8 mouse cellular contexts compared by ENCODE assay signal in the genomic region with DNA sequence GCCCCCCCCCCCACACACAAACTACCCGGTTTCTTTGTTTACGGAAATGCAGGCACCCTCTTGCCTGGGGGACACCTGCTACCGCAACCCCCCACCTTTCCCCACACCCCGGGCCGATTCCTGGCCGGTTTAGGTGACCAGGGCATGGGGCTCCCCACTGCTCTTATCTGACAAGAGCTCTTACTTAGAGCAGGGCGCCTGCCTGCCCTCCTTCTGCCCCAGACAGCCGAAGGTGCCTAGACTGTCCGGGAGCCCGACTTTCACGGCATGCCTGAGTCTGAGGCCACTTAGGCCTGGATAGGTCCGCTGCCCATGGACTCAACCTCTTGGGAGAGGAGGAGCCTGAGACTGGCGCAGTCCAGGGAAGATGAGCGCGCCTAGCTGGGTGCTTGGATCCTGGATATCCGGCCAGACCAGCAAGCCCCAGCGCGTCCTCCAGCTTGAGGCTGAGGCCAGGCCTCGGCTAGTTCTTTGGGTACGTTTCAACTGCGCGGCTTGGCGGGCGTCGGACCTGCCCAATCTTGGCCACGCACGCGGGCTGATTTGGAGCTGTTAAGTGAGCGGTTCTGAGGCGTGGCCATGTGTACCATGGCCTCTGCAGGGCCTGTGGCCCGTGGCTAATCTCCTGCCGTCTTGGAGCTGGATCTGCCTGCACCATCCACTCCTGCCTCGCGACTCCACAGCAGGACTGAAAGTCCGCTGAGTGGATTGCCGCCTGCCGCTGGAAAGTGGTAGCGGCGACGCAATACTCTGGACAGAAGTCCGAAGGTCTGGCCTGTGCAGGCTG. TPM values are rescaled to one million over a fixed set of nuclear protein-coding genes. Genes with fewer than 3 reads are reported as not detected.
DNase-seq lines count a peak whose midpoint lies in the region; ATAC-seq and TF ChIP-seq lines count a peak whose summit lies in the region.

No protein-coding gene starts in this region.

- no peak for DNase-seq in kidney, postnatal 0 days (ENCODE audit: low spot score)
- DNase-seq in midbrain, embryonic 14.5 days, result peak; percentile 69
- DNase-seq in spleen, postnatal 4 days (ENCODE audit: low spot score in 2 of 2), result no peak
- DNase-seq in left cerebral cortex, postnatal 4 days, result no peak
- DNase-seq in adrenal gland, postnatal 25 days, result no peak

- 2% methylated on average over 41 of the region's 41 CpGs for WGBS in heart, embryonic 11.5 days (ENCODE audit: insufficient replicate concordance)
- 3% methylated on average over 41 of the region's 41 CpGs for WGBS in kidney, postnatal 0 days
- WGBS in midbrain, embryonic 14.5 days, result 1% methylated on average over 41 of the region's 41 CpGs

- H3K27ac ChIP-seq in heart, embryonic 11.5 days (ENCODE audit: low read depth, low read length), result no peak overlapping the region
- H3K27ac ChIP-seq in kidney, postnatal 0 days, result no peak overlapping the region
- H3K27ac ChIP-seq in midbrain, embryonic 14.5 days (replicated peaks; ENCODE audit: low read depth, low read length), result no peak overlapping the region

- peak overlapping the region; percentile 56 for H3K4me2 ChIP-seq in heart, embryonic 11.5 days
- no peak overlapping the region for H3K4me2 ChIP-seq in kidney, postnatal 0 days (ENCODE audit: low read length)
- peak overlapping the region; percentile 12 for H3K4me2 ChIP-seq in midbrain, embryonic 14.5 days (ENCODE audit: low read length)

- H3K4me1 ChIP-seq in megakaryocyte, embryonic 14.5 days, result peaks cover 84% of the 10 kb centered on the region
- peaks cover 32% of the 10 kb centered on the region for H3K4me1 ChIP-seq in heart, embryonic 11.5 days (ENCODE audit: control insufficient read depth, insufficient read depth, low read length)
- peaks cover 39% of the 10 kb centered on the region for H3K4me1 ChIP-seq in kidney, postnatal 0 days (replicated peaks; ENCODE audit: insufficient read depth, low read length)
- peaks cover 29% of the 10 kb centered on the region for H3K4me1 ChIP-seq in midbrain, embryonic 14.5 days (ENCODE audit: control insufficient read depth, insufficient read depth, low read length)

- H3K27me3 ChIP-seq in megakaryocyte, embryonic 14.5 days (replicated peaks), result peaks cover 90% of the 10 kb centered on the region
- H3K27me3 ChIP-seq in heart, embryonic 11.5 days (ENCODE audit: control insufficient read depth, insufficient read depth, low read length), result peaks cover 85% of the 10 kb centered on the region
- H3K27me3 ChIP-seq in kidney, postnatal 0 days (ENCODE audit: insufficient read depth, low read length), result peaks cover 81% of the 10 kb centered on the region
- peaks cover 80% of the 10 kb centered on the region for H3K27me3 ChIP-seq in midbrain, embryonic 14.5 days (ENCODE audit: control insufficient read depth, insufficient read depth, low read length)

- no peak for ATAC-seq in megakaryocyte, adult 5-6 weeks (ENCODE audit: poor library complexity, severe bottlenecking)
- no peak for ATAC-seq in heart, embryonic 11.5 days (replicated peaks; ENCODE audit: insufficient number of reproducible peaks, low FRiP score, low TSS enrichment)
- ATAC-seq in kidney, postnatal 0 days (replicated peaks; ENCODE audit: low FRiP score, low read depth), result 0 out of 2 replicates have a peak, but pooled peaks have one; percentile 16
- no peak for ATAC-seq in midbrain, embryonic 14.5 days (ENCODE audit: low FRiP score, low TSS enrichment)

- peak; percentile 57 for TF ChIP-seq CTCF in kidney, postnatal 0 days (IDR thresholded peaks at IDR 0.05; ENCODE audit: low read depth)

- intact Hi-C loops in left cerebral cortex, postnatal 4 days (cut with DNase I), result loop anchor here (5.0 kb wide), 1 partner anchor 48 kb away; no protein-coding TSS in a partner anchor

- H3K36me3 ChIP-seq in megakaryocyte, embryonic 14.5 days (replicated peaks; ENCODE audit: low read length), result no peaks in the 10 kb centered on the region
- H3K36me3 ChIP-seq in heart, embryonic 11.5 days (ENCODE audit: control insufficient read depth, insufficient read depth, low read length), result no peaks in the 10 kb centered on the region
- H3K36me3 ChIP-seq in kidney, postnatal 0 days (ENCODE audit: insufficient read depth, low read length), result no peaks in the 10 kb centered on the region
- H3K36me3 ChIP-seq in midbrain, embryonic 14.5 days (ENCODE audit: control insufficient read depth, insufficient read depth, low read length), result no peaks in the 10 kb centered on the region

- 0 out of 2 replicates have a peak, but pooled peaks cover 3% of the 10 kb centered on the region for H3K9me3 ChIP-seq in megakaryocyte, embryonic 14.5 days
- no peaks in the 10 kb centered on the region for H3K9me3 ChIP-seq in heart, embryonic 11.5 days (replicated peaks; ENCODE audit: control insufficient read depth, low read length)
- H3K9me3 ChIP-seq in kidney, postnatal 0 days (replicated peaks; ENCODE audit: low read length), result no peaks in the 10 kb centered on the region
- no peaks in the 10 kb centered on the region for H3K9me3 ChIP-seq in midbrain, embryonic 14.5 days (ENCODE audit: control insufficient read depth, low read length)

- H3K4me3 ChIP-seq in megakaryocyte, embryonic 14.5 days (replicated peaks), result peak overlapping the region; percentile 53
- peak overlapping the region; percentile 20 for H3K4me3 ChIP-seq in heart, embryonic 11.5 days (ENCODE audit: low read depth, low read length)
- no peak overlapping the region for H3K4me3 ChIP-seq in kidney, postnatal 0 days (replicated peaks; ENCODE audit: low read depth, low read length)
- H3K4me3 ChIP-seq in midbrain, embryonic 14.5 days (replicated peaks; ENCODE audit: low read depth, low read length), result 0 out of 2 replicates have a peak overlapping the region, but pooled peaks have one; percentile 7

- 0 out of 2 replicates have a peak overlapping the region, but pooled peaks have one; percentile 3 for H3K9ac ChIP-seq in heart, embryonic 11.5 days (ENCODE audit: low read depth, low read length)
- H3K9ac ChIP-seq in kidney, postnatal 0 days (ENCODE audit: low read depth, low read length), result no peak overlapping the region
- H3K9ac ChIP-seq in midbrain, embryonic 14.5 days (replicated peaks; ENCODE audit: low read length), result no peak overlapping the region

RNA-seq across cellular contexts. Expression of a gene that starts 4.0 kb away (rescaled TPM):
- polyA plus RNA-seq in megakaryocyte, embryonic 14.5 days (2012; ENCODE audit: insufficient read depth, low replicate concordance), result 2.7 and 7.4 TPM in 2 replicates
- total RNA-seq in megakaryocyte, adult 5-6 weeks (2015), result 3.2 and 5.6 TPM in 2 replicates
- total RNA-seq in megakaryocyte, adult 5-6 weeks (2017), result 3.0 and 3.6 TPM in 2 replicates
- 6.7 and 7.8 TPM in 2 replicates for polyA plus RNA-seq in heart, embryonic 11.5 days (2014; fragmentation: Nextera tagmentation; extraction: Ambion mirVana)
- polyA plus RNA-seq in kidney, postnatal 0 days (2015; fragmentation: Nextera tagmentation; extraction: Ambion mirVana), result 6.1 and 7.7 TPM in 2 replicates
- polyA plus RNA-seq in midbrain, embryonic 14.5 days (2014; fragmentation: Nextera tagmentation; extraction: Ambion mirVana), result 11.5 and 12.4 TPM in 2 replicates
- total RNA-seq in left cerebral cortex, postnatal 4 days (2021), result 10 to 100 TPM; 13.0 to 15.6 TPM
- total RNA-seq in adrenal gland, postnatal 25 days (2021), result 9.2 and 13.0 TPM in 2 replicates

RNA-seq across cellular contexts. Expression of a gene that starts 22.0 kb away (rescaled TPM):
- polyA plus RNA-seq in megakaryocyte, embryonic 14.5 days (2012; ENCODE audit: insufficient read depth, low replicate concordance), result 0.46 TPM in 1 of 2 replicates, not detected in the other
- 1.5 and 1.6 TPM in 2 replicates for total RNA-seq in megakaryocyte, adult 5-6 weeks (2015)
- 2.8 TPM in 2 replicates for total RNA-seq in megakaryocyte, adult 5-6 weeks (2017)
- polyA plus RNA-seq in heart, embryonic 11.5 days (2014; fragmentation: Nextera tagmentation; extraction: Ambion mirVana), result 23.6 and 23.8 TPM in 2 replicates
- 16.7 and 18.4 TPM in 2 replicates for polyA plus RNA-seq in kidney, postnatal 0 days (2015; fragmentation: Nextera tagmentation; extraction: Ambion mirVana)
- polyA plus RNA-seq in midbrain, embryonic 14.5 days (2014; fragmentation: Nextera tagmentation; extraction: Ambion mirVana), result 15.6 and 20.7 TPM in 2 replicates
- total RNA-seq in left cerebral cortex, postnatal 4 days (2021), result 1 to 10 TPM; 6.8 to 7.4 TPM
- total RNA-seq in adrenal gland, postnatal 25 days (2021), result 8.9 and 9.8 TPM in 2 replicates

RNA-seq across cellular contexts. Expression of a gene that starts 41.3 kb away (rescaled TPM):
- polyA plus RNA-seq in megakaryocyte, embryonic 14.5 days (2012; ENCODE audit: insufficient read depth, low replicate concordance), result 49.2 and 111 TPM in 2 replicates
- 15.3 and 15.5 TPM in 2 replicates for total RNA-seq in megakaryocyte, adult 5-6 weeks (2015)
- 18.0 and 18.4 TPM in 2 replicates for total RNA-seq in megakaryocyte, adult 5-6 weeks (2017)
- 6.3 and 7.7 TPM in 2 replicates for polyA plus RNA-seq in heart, embryonic 11.5 days (2014; fragmentation: Nextera tagmentation; extraction: Ambion mirVana)
- polyA plus RNA-seq in kidney, postnatal 0 days (2015; fragmentation: Nextera tagmentation; extraction: Ambion mirVana), result 8.0 and 9.7 TPM in 2 replicates
- polyA plus RNA-seq in midbrain, embryonic 14.5 days (2014; fragmentation: Nextera tagmentation; extraction: Ambion mirVana), result 19.0 and 19.3 TPM in 2 replicates
- 10 to 100 TPM; 40.8 to 45.2 TPM for total RNA-seq in left cerebral cortex, postnatal 4 days (2021)
- total RNA-seq in adrenal gland, postnatal 25 days (2021), result 100 and 121 TPM in 2 replicates

RNA-seq across cellular contexts. Expression of a gene that starts 56.8 kb away (rescaled TPM):
- polyA plus RNA-seq in megakaryocyte, embryonic 14.5 days (2012; ENCODE audit: insufficient read depth, low replicate concordance), result not detected in 2 replicates
- total RNA-seq in megakaryocyte, adult 5-6 weeks (2015), result not detected in 2 replicates
- total RNA-seq in megakaryocyte, adult 5-6 weeks (2017), result not detected in 2 replicates
- not detected in 2 replicates for polyA plus RNA-seq in heart, embryonic 11.5 days (2014; fragmentation: Nextera tagmentation; extraction: Ambion mirVana)
- polyA plus RNA-seq in kidney, postnatal 0 days (2015; fragmentation: Nextera tagmentation; extraction: Ambion mirVana), result not detected in 2 replicates
- not detected in 2 replicates for polyA plus RNA-seq in midbrain, embryonic 14.5 days (2014; fragmentation: Nextera tagmentation; extraction: Ambion mirVana)
- total RNA-seq in left cerebral cortex, postnatal 4 days (2021), result not detected
- total RNA-seq in adrenal gland, postnatal 25 days (2021), result not detected in 2 replicates

Comparison
In these comparisons a context has a peak if more than half of its experiments do, and no peak if none do; other contexts are left out.
1. RNA of a gene that starts 22.0 kb away (polyA plus RNA-seq): 23.6 to 23.8 TPM in heart, embryonic 11.5 days, 15.6 to 20.7 TPM in midbrain, embryonic 14.5 days and 16.7 to 18.4 TPM in kidney, postnatal 0 days; 0.46 TPM in megakaryocyte, embryonic 14.5 days; every median in the first group is over 10 times any median in the second.